Mouse (Mus musculus) neural tube, embryonic 11.5 days (tissue): ENCODE results near the gene Csf1. TPM values are rescaled to one million over a fixed set of nuclear protein-coding genes. Genes with fewer than 3 reads are reported as not detected.
A peak's percentile ranks its signal among the peaks of the same experiment; 100 is the strongest.

Experiments used
- ATAC-seq: fragments of 200-750 bp; cut with Nextera tagmentation; 2 replicates; pipeline ENCODE4 v1.8.0; 2017; ENCODE audit warnings: moderate number of reproducible peaks, mild to moderate bottlenecking, moderate TSS enrichment, moderate library complexity; ENCODE audit not compliant: insufficient read depth, low FRiP score, low TSS enrichment
- DNase-seq: peaks from one replicate; pipeline ENCODE4 v3.0.0-alpha.2; 2015; ENCODE audit warnings: low spot score
- H3K27ac ChIP-seq: fragments of 300-500 bp; sonication (generic); 2 replicates; pipeline ENCODE4 v1.5.1; 2014; ENCODE audit warnings: low read depth, mild to moderate bottlenecking, low read length
- H3K27me3 ChIP-seq: fragments of 300-500 bp; sonication (generic); 2 replicates; pipeline ENCODE4 v1.6.1; 2014; ENCODE audit warnings: mild to moderate bottlenecking, low read length, mixed read lengths; ENCODE audit not compliant: control insufficient read depth, insufficient read depth
- H3K36me3 ChIP-seq: fragments of 300-500 bp; sonication (generic); 2 replicates; pipeline ENCODE4 v1.6.1; 2014; ENCODE audit warnings: mild to moderate bottlenecking, low read length, moderate library complexity, mixed read lengths; ENCODE audit not compliant: control insufficient read depth, insufficient read depth
- H3K4me1 ChIP-seq: fragments of 300-500 bp; sonication (generic); 2 replicates; pipeline ENCODE4 v1.6.1; 2014; ENCODE audit warnings: low read length, mixed read lengths; ENCODE audit not compliant: control insufficient read depth, insufficient read depth
- H3K4me2 ChIP-seq: fragments of 300-500 bp; sonication (generic); 2 replicates; pipeline ENCODE4 v1.6.1; 2014; ENCODE audit warnings: low read depth, mild to moderate bottlenecking, moderate library complexity
- H3K4me3 ChIP-seq: fragments of 300-500 bp; sonication (generic); 2 replicates; pipeline ENCODE4 v1.5.1; 2014; ENCODE audit warnings: low read depth, low read length
- H3K9ac ChIP-seq: fragments of 300-500 bp; sonication (generic); 2 replicates; pipeline ENCODE4 v1.6.1; 2014; ENCODE audit warnings: mild to moderate bottlenecking, low read length
- H3K9me3 ChIP-seq: fragments of 300-500 bp; sonication (generic); 2 replicates; pipeline ENCODE4 v1.6.1; 2016; ENCODE audit warnings: low read length; ENCODE audit not compliant: control insufficient read depth
- WGBS: fragments of 180-500 bp; shearing (Covaris S2); extraction: QIAGEN DNeasy Blood & Tissue Kit; methylation state at CpG from one replicate; pipeline ENCODE4 v1.1.7; 2014; 5-methylcytosine and 5-hydroxymethylcytosine counted together
- polyA plus RNA-seq: library from polyadenylated mRNA; unstranded; fragments of >200 nt; fragmentation: Nextera tagmentation; extraction: Ambion mirVana; gene quantifications from 2 replicates; pipeline ENCODE4 v1.2.1, GENCODE M21; 2014

Csf1 gene
- polyA plus RNA-seq, 1 experiment from 2014 or later = 6.0 TPM

DNA sequence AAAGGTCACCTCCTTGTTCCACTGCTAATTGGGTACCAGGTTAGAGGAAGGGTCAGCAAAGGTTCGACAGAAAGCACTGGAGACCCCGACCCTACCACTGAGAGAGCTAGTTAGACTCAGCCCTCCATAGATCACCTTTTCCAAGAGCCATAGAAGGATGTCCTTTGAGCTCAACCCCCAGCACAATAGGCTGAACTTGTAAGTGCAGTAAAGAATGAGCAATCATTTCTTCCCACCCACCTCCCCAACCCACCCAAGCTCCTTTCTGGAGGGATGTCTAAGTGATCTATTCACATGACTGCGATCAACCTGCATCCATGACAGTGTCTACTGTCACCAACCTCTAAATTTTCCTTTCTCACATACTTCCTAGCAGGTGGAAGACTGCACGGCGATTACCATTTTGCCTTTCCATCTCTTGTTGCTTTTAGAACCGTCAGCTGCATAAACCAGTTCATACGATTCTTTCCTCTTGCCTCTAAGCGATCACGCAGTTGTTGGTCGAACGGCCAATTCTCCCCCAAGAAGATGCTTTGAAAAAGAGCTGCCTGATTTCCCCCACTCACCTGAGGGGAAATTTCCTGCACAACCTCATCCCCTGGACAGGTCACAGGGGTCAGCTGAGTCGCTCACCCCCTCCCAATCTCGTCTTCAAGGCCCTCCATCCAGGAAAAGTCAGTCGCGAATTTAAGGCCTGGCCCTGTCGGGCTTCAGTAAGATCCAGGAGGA is 64.9 kb downstream of the Csf1 start:
- WGBS = 5% methylated on average over 16 of the region's 16 CpGs
- Histone ChIP-seq H3K4me2 (peak overlapping the region; percentile 74), H3K27me3 (no peaks in the 10 kb centered on the region), H3K9me3 (no peaks in the 10 kb centered on the region), H3K27ac (peak overlapping the region; percentile 86), H3K4me3 (peak overlapping the region; percentile 77), H3K4me1 (peaks cover 14% of the 10 kb centered on the region), H3K9ac (peak overlapping the region; percentile 93), H3K36me3 (no peaks in the 10 kb centered on the region)
- DNase-seq = peak; percentile 16
- ATAC-seq = no peak

DNA sequence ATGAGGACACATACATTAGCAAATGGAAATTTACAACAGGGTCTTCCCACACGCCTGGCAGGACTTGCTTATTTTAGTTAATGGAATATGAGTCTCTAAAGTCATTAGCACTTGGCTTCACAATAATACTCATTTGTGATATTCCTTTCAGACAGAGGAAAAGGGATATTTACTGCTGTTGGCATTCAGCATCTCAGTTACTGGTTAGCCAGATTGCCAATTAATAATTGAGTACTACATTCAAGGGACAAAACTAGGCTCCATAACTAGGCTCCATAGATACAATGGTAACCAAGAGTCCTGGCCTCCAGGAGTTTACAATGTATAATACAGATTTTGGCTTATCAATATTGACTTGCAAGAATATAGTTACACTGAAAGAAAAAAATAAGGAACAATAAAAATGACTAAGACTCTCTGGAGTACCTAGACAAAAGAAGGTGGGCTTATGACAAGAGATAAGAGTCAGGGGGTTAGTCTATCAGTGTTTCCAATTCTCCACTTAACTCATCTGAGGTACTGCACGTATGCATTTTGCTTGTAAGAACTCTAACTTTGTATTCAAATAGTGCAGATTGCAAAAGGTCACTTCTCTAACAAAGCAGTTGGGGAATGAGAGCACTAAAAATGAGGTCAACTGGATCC is 65.9 kb downstream of the Csf1 start:
- H3K9ac ChIP-seq = peak overlapping the region; percentile 93
- 76% methylated on average over 2 of the region's 2 CpGs for WGBS

More for the DNA sequence above, 65.9 kb downstream of the Csf1 start:
- Histone ChIP-seq H3K4me2 (peak overlapping the region; percentile 74), H3K4me1 (peaks cover 17% of the 10 kb centered on the region), H3K4me3 (peak overlapping the region; percentile 77), H3K9me3 (no peaks in the 10 kb centered on the region), H3K36me3 (no peaks in the 10 kb centered on the region), H3K27me3 (no peaks in the 10 kb centered on the region), H3K27ac (no peak overlapping the region)
- DNase-seq (no peak), ATAC-seq (no peak)

Other genes with a start within 250 kb of the Csf1 start
- gene Slc6a17, start 242.5 kb downstream of the Csf1 start, polyA plus RNA-seq = 2.6 and 3.6 TPM in 2 replicates
- gene Ubl4b, start 205.4 kb downstream of the Csf1 start, polyA plus RNA-seq = not detected in 2 replicates
- gene Alx3, start 165.4 kb downstream of the Csf1 start, polyA plus RNA-seq = 0.88 and 1.5 TPM in 2 replicates
- not detected in 2 replicates for gene Gm10961, start 129.1 kb downstream of the Csf1 start, polyA plus RNA-seq
- gene Strip1, start 128.8 kb downstream of the Csf1 start, polyA plus RNA-seq = 101 and 108 TPM in 2 replicates
- gene Ahcyl1, start 63.9 kb downstream of the Csf1 start, polyA plus RNA-seq = 124 and 127 TPM in 2 replicates
- 0.11 TPM in 1 of 2 replicates, not detected in the other for gene Eps8l3, start 116.8 kb upstream of the Csf1 start, polyA plus RNA-seq
- gene Gstm5, start 135.4 kb upstream of the Csf1 start, polyA plus RNA-seq = 210 and 222 TPM in 2 replicates
- 49.9 and 50.8 TPM in 2 replicates for gene Gstm7, start 171.3 kb upstream of the Csf1 start, polyA plus RNA-seq
- 5.3 and 6.2 TPM in 2 replicates for gene Gstm6, start 183.3 kb upstream of the Csf1 start, polyA plus RNA-seq
- not detected in 2 replicates for gene Gstm3, start 208.8 kb upstream of the Csf1 start, polyA plus RNA-seq
- gene Gstm2, start 226.0 kb upstream of the Csf1 start, polyA plus RNA-seq = 18.5 and 20.8 TPM in 2 replicates